Mouse (Mus musculus): ENCODE measurements around the gene Megf6.

DNA sequence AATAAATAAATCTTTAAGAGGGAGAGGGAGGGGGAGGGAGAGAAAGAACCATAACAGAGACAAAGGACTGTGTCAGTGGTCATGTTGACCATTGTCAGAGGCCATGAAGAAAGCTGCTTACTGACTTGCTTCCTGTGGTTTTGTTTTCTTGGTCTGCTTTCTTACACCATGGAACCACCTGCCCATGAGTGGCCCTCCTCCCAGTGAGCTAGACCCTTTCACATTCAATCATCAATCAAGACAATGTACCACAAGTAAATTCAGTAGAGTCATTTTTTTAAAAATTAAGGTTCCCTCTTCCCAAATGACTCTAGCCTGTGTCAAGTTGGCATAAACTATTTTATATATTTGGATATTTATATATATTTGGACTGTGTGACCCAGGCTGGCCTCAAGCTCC, 40.6 kb upstream of the Megf6 start:
- TF ChIP-seq GATA1 (IDR thresholded peaks at IDR 0.05; ENCODE audit: borderline replicate concordance, low read length) = no peak
- TF ChIP-seq FLI1 (IDR thresholded peaks at IDR 0.05; ENCODE audit: low read length) = no peak

Data from megakaryocyte, embryonic 14.5 days (primary cell).